Comparison of ENCODE assay signal across 11 mouse cellular contexts in the genomic region with DNA sequence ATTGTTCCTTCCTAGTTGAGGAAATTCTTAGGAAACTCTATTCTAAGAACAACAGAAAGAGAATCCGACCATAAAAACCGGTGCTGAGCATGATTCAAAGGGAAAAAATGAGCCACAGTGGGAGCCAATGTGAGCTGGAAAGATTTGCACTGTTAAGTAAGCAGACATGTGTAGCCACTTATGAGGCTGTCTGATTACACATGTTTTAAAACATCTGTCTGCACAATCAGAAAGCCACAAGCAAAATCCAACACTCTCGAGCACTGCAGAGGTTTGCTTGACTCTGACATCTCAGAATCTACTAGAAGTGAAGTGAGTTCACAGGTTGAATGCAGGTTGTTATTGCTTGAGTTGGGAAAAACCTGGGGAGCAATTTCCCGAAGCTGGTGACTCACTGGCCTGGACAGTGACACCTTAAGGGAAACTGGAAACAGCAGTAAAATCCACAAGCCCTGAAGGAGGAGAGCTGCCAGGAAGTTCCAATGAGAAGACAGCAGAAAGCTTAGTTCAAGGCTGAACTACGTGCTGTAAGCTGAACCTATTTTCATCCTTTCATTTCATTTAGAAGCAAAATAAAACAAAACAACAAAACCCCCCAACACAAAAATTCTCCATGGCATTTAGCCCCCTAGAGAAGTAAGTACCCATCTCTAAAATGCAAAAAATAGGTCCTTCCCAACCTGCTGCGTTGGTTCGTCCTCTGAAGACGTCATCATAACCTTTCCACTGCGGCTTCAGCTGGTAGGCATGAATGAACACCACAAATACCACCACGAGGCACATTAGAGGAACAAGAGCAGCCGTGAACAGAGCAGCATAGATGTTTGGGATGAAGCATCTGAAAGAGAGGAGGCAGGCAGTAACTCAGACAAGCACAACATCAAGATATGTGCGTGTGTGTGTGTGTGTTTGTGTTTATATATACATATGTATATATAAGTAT.
A peak's percentile ranks its signal among the peaks of the same experiment; 100 is the strongest.
DNase-seq lines count a peak whose midpoint lies in the region; ATAC-seq and TF ChIP-seq lines count a peak whose summit lies in the region.
"Had no signal": no experiment of that assay in that cellular context is flagged by ENCODE, and none has a peak within 500 bp of the region (broad histone marks: within the 10 kb centered on the region; RNA-seq: fewer than 3 reads in every experiment).

No protein-coding gene starts in this region.

- no peak for TF ChIP-seq EP300 in stomach, postnatal 0 days (optimal IDR thresholded peaks at IDR 0.05)

- ATAC-seq in stomach, postnatal 0 days (ENCODE audit: low FRiP score, low TSS enrichment), result no peak
- ATAC-seq: forebrain, embryonic 15.5 days had no signal

- H3K4me2 ChIP-seq in stomach, postnatal 0 days (replicated peaks; ENCODE audit: low read depth), result 0 out of 2 replicates have a peak overlapping the region, but pooled peaks have one; percentile 17
- H3K4me2 ChIP-seq: forebrain, embryonic 15.5 days had no signal

- 64% methylated on average over 12 of the region's 12 CpGs for WGBS in stomach, postnatal 0 days

- 0 out of 2 replicates have a peak overlapping the region, but pooled peaks have one; percentile 13 for H3K27ac ChIP-seq in stomach, postnatal 0 days (replicated peaks)
- H3K27ac ChIP-seq: forebrain, embryonic 15.5 days; hindbrain, embryonic 10.5 days had no signal

- H3K4me3 ChIP-seq in stomach, postnatal 0 days (ENCODE audit: low read depth, low read length), result no peak overlapping the region
- H3K4me3 ChIP-seq: forebrain, embryonic 15.5 days; hindbrain, embryonic 10.5 days had no signal

- TF ChIP-seq CTCF in stomach, postnatal 0 days (IDR thresholded peaks at IDR 0.05; ENCODE audit: low read depth), result no peak

- H3K9me3 ChIP-seq in stomach, postnatal 0 days (ENCODE audit: control insufficient read depth, low read length), result no peaks in the 10 kb centered on the region
- H3K9me3 ChIP-seq: forebrain, embryonic 15.5 days; hindbrain, embryonic 10.5 days had no signal

- peak; percentile 18 for DNase-seq in adrenal gland, adult 2 months
- DNase-seq in adrenal gland, adult 18-20 months (ENCODE audit: low spot score in 2 of 2), result no peak
- DNase-seq in retina, postnatal 1 day, result peak; percentile 7
- DNase-seq in retina, embryonic 14.5 days (ENCODE audit: low spot score), result no peak
- DNase-seq in heart, postnatal 14 days, result peak; percentile 8 to 14
- no peak for DNase-seq in stomach, postnatal 0 days (ENCODE audit: low spot score)
- no peak for DNase-seq in frontal cortex, postnatal 25 days (ENCODE audit: low spot score in 2 of 2)
- DNase-seq in layer of hippocampus, adult 18-20 months (ENCODE audit: low spot score in 2 of 2), result no peak
- DNase-seq: cerebellum, adult 9-10 months had no signal

- no peaks in the 10 kb centered on the region for H3K4me1 ChIP-seq in stomach, postnatal 0 days (replicated peaks; ENCODE audit: control insufficient read depth, insufficient read depth)
- H3K4me1 ChIP-seq: forebrain, embryonic 15.5 days; hindbrain, embryonic 10.5 days had no signal

- no peak overlapping the region for H3K9ac ChIP-seq in stomach, postnatal 0 days (ENCODE audit: low read length)
- H3K9ac ChIP-seq: forebrain, embryonic 15.5 days had no signal

- intact Hi-C loops in heart, postnatal 14 days (cut with DNase I), result no loop called here

- H3K27me3 ChIP-seq in stomach, postnatal 0 days (ENCODE audit: control insufficient read depth, insufficient read depth, low read length), result no peaks in the 10 kb centered on the region
- H3K27me3 ChIP-seq: forebrain, embryonic 15.5 days had no signal

- no peaks in the 10 kb centered on the region for H3K36me3 ChIP-seq in stomach, postnatal 0 days (ENCODE audit: control insufficient read depth, insufficient read depth, low read length)
- H3K36me3 ChIP-seq: forebrain, embryonic 15.5 days had no signal

Comparison
In these comparisons a context has a peak if more than half of its experiments do, and no peak if none do; other contexts are left out.
1. DNase-seq: peak in adrenal gland, adult 2 months (single experiment), retina, postnatal 1 day (single experiment) and heart, postnatal 14 days (2 of 2); none in adrenal gland, adult 18-20 months (0 of 2), retina, embryonic 14.5 days (single experiment), stomach, postnatal 0 days (single experiment), frontal cortex, postnatal 25 days (0 of 2) and layer of hippocampus, adult 18-20 months (0 of 2).